Mouse (Mus musculus): ENCODE results near the gene Ttll6.

The Ttll6 gene

DNA sequence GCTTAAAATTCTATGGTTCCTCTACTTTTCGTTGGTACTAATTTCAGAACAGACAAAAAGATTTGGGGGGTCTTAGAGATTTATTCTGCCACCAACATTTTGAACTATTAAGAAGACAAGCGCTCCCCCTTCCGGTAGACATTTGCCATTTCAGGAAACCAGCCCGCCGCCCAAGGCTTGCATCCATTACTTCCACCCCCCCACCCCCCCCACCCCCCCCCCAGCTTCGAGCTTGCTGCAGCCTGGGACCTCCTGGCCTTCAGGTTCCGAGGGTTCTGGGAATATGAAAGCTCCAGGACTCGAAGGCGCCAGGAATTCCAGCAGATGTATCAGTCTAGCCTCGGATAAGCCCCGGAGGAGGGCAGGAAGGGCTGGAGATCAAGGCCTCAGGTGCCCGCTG, 65.1 kb downstream of the Ttll6 start:
- no peak for DNase-seq

DNA sequence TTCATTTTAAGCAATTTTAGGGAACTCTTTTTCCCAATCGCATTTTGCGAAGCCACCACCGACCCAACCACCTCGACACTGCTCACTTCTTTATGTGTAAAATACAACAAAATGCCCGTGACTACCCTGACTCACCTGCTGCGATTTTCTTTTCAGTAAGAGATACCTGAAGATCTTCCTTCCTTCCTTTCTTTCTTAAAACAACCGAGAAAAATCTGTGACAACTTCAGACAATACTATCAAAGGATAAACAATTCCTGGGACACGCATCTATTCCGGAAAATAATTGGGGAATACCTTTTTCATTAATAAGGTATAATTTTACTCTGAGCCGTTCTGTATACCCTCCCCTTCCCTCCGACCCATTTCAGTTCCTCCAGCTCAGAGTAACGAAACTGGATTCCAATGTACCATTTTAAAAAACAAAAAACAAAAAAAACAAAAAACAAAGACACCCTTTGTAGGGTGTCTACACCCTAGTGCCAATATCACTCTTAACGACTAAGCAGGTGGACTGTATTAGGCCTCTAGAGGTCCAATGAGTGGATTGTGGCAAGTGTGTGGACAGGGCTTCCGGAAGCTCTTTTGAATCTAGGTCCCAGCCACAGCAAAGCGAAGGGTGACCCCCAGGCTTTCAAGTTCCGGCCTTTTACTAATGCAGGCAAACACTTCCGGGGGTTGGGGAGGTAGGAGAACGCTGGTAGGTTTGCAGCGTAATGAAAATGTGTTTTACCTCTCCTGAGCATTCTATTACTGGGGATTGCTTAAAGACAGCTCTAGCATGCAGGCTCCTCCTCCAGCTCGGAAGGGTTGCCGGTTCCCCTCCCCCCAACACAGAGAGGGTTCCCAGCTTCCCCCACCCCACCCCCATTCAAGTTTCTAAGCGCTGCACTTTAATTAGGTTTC, 65.8 kb downstream of the Ttll6 start:
- DNase-seq, result no peak

DNA sequence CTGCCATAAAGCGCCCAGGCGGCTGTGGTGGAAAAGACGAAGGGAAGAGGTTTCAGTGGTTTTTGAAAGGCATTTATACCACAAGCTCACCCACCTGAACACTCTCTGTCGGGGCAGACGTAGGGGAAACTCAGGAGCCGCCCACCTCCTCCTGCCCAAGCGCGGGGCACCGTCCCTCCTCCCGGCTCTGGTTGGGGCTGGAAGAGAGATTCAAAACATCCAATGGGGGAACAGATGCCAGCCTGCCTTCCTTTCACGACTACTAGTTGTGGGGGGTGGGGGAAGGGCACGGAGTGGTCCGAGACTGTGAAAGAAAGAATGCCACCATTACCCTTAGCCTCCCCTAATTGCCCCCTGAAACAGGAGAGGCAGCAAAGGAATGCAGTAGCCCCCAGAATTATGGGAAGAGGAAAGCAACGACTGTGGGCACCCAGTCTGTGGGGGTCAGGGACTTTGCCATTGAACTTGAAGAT, 66.6 kb downstream of the Ttll6 start:
- DNase-seq, result no peak

GRCm38 (mm10) chr11:96201741-96202140, 68.2 kb downstream of the Ttll6 start:
- DNase-seq, result no peak

- no peak for DNase-seq
These were observed 69.0 kb downstream of the Ttll6 start for GRCm38 (mm10) chr11:96202401-96203081.

DNA sequence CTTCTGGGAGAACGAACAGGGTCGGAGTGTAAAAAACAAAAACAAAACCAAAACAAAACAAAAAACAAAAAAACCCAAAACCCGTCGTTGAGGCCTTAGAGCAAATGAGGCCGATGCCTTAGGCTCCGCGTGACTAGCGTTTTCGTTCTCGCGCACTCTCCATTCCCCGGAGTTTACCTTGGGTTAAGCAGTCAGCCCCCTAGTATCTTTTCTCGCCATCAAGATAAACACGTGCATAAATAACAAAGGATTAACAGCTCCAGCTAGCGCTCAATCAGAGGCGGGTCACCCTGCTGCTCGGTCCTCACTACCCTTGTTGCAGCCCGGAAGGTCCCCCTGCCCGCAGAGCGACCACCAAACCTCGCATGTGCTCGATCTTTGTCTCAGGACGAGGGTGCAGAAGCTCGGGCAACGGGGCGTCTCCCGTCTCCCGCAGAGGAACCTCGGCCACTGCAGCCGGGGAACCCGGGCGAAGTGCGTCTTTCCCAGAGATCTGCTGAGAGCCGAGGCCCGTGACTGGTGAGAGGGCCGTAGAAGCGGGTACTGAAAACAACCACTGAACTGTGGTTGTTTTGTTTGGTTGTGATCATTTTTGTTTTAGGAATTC, 69.7 kb downstream of the Ttll6 start:
- DNase-seq, result no peak

DNA sequence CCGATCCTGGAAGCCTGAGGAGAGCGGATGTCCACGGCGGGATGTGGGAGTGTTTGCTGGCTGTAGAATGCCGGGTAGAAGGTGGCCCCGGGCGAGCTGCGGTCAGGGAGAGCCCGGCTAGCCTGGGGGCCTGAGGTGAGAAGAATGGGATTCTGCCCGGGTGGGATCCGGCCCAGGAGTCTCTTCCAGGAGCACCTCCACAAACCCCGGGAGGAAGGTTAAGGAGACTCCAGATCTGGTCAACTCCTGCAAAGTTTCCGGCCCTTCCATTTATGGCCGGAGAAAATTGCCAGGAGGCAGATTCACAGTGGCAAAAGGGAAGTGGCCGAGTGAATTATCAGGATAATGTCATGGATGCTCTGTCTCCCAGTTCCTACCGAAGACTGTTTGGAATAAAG, 70.2 kb downstream of the Ttll6 start:
- no peak for DNase-seq

DNA sequence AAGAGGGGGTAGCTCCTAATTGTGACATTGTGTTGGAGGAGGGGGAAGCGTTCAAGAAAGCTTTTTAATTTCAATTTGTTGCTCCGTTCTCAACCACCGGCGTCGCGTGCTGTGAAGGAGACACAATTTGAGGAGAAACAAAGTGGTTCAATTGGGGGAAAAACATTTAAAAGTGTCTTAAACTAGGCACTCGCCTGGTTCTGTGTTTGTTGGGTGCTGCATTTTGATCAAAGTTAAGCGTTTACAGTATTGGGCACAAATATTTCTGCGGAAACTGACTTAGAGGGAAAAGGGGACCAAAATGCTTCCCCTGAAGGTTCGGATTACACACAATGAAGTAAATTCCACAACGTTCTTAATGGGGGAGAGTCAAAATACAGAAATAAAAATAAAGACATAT, 70.8 kb downstream of the Ttll6 start:
- no peak for DNase-seq

- DNase-seq, result no peak
These were observed 72.0 kb downstream of the Ttll6 start for GRCm38 (mm10) chr11:96205426-96206131.
